Mouse (Mus musculus) heart, embryonic 11.5 days (tissue): ENCODE data around the gene Polr3gl. TPM values are rescaled to one million over a fixed set of nuclear protein-coding genes. Genes with fewer than 3 reads are reported as not detected.

ENCODE experiments used
- ATAC-seq: fragments of 200-750 bp; cut with Nextera tagmentation; replicated peaks from 2 replicates; pipeline ENCODE4 v1.8.0; 2017; ENCODE audit warnings: moderate library complexity; ENCODE audit not compliant: insufficient number of reproducible peaks, low FRiP score, low TSS enrichment
- H3K27ac ChIP-seq: fragments of 300-500 bp; sonication (generic); 2 replicates; pipeline ENCODE4 v1.5.1; 2014; ENCODE audit warnings: mild to moderate bottlenecking, low read depth, low read length
- H3K27me3 ChIP-seq: fragments of 300-500 bp; sonication (generic); 2 replicates; pipeline ENCODE4 v1.6.1; 2014; ENCODE audit warnings: mild to moderate bottlenecking, low read length, mixed read lengths; ENCODE audit not compliant: control insufficient read depth, insufficient read depth
- H3K36me3 ChIP-seq: fragments of 300-500 bp; sonication (generic); 2 replicates; pipeline ENCODE4 v1.6.1; 2014; ENCODE audit warnings: mild to moderate bottlenecking, low read length, moderate library complexity, mixed read lengths; ENCODE audit not compliant: control insufficient read depth, insufficient read depth
- H3K4me1 ChIP-seq: fragments of 300-500 bp; sonication (generic); 2 replicates; pipeline ENCODE4 v1.6.1; 2014; ENCODE audit warnings: low read length; ENCODE audit not compliant: control insufficient read depth, insufficient read depth
- H3K4me2 ChIP-seq: fragments of 300-500 bp; sonication (generic); 2 replicates; pipeline ENCODE4 v1.6.1; 2014; ENCODE audit warnings: mild to moderate bottlenecking, moderate library complexity
- H3K4me3 ChIP-seq: fragments of 300-500 bp; sonication (generic); 2 replicates; pipeline ENCODE4 v1.5.1; 2014; ENCODE audit warnings: low read depth, low read length
- H3K9ac ChIP-seq: fragments of 300-500 bp; sonication (generic); 2 replicates; pipeline ENCODE4 v1.6.1; 2014; ENCODE audit warnings: mild to moderate bottlenecking, low read depth, low read length, moderate library complexity
- H3K9me3 ChIP-seq: fragments of 300-500 bp; sonication (generic); replicated peaks from 2 replicates; pipeline ENCODE4 v1.6.1; 2016; ENCODE audit warnings: low read length; ENCODE audit not compliant: control insufficient read depth
- WGBS: fragments of 180-500 bp; shearing (Covaris S2); extraction: QIAGEN DNeasy Blood & Tissue Kit; methylation state at CpG from one replicate; pipeline ENCODE4 v1.1.7; 2014; ENCODE audit not compliant: insufficient replicate concordance; 5-methylcytosine and 5-hydroxymethylcytosine counted together
- polyA plus RNA-seq: library from polyadenylated mRNA; unstranded; fragments of >200 nt; fragmentation: Nextera tagmentation; extraction: Ambion mirVana; gene quantifications from 2 replicates; pipeline ENCODE4 v1.2.1, GENCODE M21; 2014

Gene Polr3gl
- polyA plus RNA-seq, 1 experiment from 2014 or later: 23.8 TPM

DNA sequence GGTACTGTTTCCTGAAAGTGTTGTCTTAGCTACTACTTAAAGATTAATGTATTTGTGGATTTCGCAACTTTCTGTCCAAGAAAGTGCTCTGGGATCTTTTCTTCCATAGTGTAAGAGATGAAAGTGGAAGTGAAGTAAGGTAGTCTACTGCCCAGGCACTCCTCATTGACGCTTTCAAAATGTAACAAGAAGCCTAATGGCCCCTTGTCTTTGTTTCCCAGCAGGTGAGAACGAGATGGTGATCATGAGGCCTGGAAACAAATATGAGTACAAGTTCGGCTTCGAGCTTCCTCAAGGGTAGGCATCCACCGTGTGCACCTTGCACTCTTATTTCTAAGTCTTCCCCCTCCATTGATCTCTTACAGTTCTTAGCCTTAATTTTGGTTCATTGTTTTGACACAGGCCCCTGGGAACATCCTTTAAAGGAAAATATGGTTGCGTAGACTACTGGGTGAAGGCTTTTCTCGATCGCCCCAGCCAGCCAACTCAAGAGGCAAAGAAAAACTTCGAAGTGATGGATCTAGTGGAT lies 35.2 kb downstream of the Polr3gl start:
- peak overlapping the region; percentile 70 for H3K4me3 ChIP-seq
- H3K27ac ChIP-seq: peak overlapping the region; percentile 94
- peak overlapping the region; percentile 90 for H3K4me2 ChIP-seq
- no peak for ATAC-seq
- H3K27me3 ChIP-seq: no peaks in the 10 kb centered on the region
- H3K36me3 ChIP-seq: peaks cover 18% of the 10 kb centered on the region
- no peaks in the 10 kb centered on the region for H3K9me3 ChIP-seq
- WGBS: 31% methylated on average over 10 of the region's 10 CpGs
- peaks cover 31% of the 10 kb centered on the region for H3K4me1 ChIP-seq
- peak overlapping the region; percentile 86 for H3K9ac ChIP-seq

DNA sequence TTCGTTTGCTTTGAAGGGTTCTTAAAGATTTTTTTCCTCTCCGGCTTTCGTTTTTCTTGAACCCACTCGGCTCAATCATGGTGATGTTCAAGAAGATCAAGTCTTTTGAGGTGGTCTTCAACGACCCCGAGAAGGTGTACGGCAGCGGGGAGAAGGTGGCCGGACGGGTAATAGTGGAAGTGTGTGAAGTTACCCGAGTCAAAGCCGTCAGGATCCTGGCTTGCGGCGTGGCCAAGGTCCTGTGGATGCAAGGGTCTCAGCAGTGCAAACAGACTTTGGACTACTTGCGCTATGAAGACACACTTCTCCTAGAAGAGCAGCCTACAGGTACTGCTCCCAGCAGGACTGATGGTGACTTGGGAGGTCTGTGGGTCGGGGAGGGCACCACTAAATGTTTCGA lies 35.8 kb downstream of the Polr3gl start:
- H3K4me3 ChIP-seq: peak overlapping the region; percentile 70
- peaks cover 31% of the 10 kb centered on the region for H3K4me1 ChIP-seq
- WGBS: 1% methylated on average over 17 of the region's 17 CpGs
- peaks cover 18% of the 10 kb centered on the region for H3K36me3 ChIP-seq
- no peak for ATAC-seq
- H3K4me2 ChIP-seq: peak overlapping the region; percentile 90
- H3K27ac ChIP-seq: peak overlapping the region; percentile 94
- H3K9ac ChIP-seq: peak overlapping the region; percentile 86
- H3K27me3 ChIP-seq: no peaks in the 10 kb centered on the region
- H3K9me3 ChIP-seq: no peaks in the 10 kb centered on the region

DNA sequence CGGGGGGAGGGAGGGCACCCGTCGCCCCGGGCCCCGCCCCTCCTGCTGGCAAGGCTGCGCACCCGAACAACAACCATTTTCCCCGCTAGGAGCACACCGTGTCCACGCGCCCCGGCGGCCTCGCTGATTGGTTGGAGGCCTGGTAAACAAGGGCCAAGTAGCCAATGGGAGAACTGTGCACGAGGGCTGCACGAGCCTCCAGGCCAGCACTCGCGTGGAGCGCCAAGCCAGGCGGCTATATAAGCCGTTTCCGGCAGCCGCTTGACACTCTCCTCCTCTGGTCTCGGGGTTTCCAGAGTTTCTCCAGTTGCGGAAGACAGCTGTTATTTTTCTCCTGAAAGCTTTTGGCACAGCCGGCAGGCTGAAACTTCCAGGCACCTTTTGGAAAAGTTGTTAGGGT lies 36.3 kb downstream of the Polr3gl start, which contains the start of gene Txnip:
TSS of gene Txnip (plus strand) at position 264 of the 400 bp plus-strand sequence.
- Histone ChIP-seq H3K4me1 (peaks cover 31% of the 10 kb centered on the region), H3K4me3 (peak within 1 kb of the TSS; percentile 70), H3K27me3 (no peaks in the 10 kb centered on the region), H3K36me3 (peaks cover 18% of the 10 kb centered on the region), H3K9ac (peak within 1 kb of the TSS; percentile 86), H3K4me2 (peak within 1 kb of the TSS; percentile 90), H3K9me3 (no peaks in the 10 kb centered on the region), H3K27ac (peak within 1 kb of the TSS; percentile 94)
- under 1% methylated on average over 25 of the region's 26 CpGs for WGBS
- peak; percentile 99 for ATAC-seq

DNA sequence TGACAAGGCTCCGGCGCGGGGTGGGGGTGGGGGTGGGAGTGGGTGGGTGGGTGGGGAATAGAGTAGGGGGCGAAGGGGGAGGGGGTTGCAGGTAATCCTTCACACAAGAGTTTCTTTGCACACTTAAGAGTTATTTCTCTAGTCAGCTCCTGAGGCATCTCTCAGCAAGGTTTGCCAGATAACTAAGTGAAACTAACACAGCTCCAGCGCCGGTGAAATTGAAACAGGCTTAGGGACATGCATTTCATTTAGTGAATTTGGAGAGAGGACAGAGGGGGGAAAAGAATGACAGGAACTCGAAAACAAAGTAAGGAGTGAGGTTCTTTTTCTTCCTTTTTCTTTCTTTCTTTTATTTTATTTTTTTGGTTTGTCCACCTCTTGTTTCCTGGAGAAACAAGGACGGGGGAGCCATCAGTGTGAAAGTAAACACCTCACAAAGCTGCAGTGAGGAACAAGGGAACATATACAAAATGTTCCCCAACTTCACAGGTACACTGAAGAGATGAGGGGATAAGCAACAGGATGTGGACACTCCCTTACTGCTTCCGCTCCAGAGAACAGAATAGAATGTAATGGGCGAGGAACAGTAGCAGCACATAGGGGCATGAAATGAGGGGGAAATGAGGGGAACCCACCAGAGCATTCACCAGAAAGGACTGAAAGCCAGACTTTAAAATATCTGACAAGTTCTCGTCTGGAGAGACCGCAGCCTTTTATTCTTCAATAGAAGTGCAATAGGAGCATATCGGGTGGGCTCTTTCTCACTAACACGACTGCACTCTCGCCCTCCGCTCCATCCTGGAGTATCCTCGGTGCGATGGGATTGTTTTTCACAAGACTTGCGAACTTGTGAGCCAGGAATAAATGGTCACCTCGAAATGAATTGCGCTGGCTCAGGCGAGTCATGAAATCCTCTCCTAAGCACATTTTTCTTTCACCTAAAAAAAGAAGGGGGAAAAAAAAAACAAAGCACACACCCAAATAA lies 37.0 kb downstream of the Polr3gl start:
- H3K4me1 ChIP-seq: peaks cover 31% of the 10 kb centered on the region
- H3K4me2 ChIP-seq: peak overlapping the region; percentile 90
- peak overlapping the region; percentile 86 for H3K9ac ChIP-seq
- H3K27me3 ChIP-seq: no peaks in the 10 kb centered on the region
- H3K27ac ChIP-seq: peak overlapping the region; percentile 94
- no peak for ATAC-seq
- 3% methylated on average over 22 of the region's 22 CpGs for WGBS
- H3K9me3 ChIP-seq: no peaks in the 10 kb centered on the region
- peak overlapping the region; percentile 70 for H3K4me3 ChIP-seq
- H3K36me3 ChIP-seq: peaks cover 18% of the 10 kb centered on the region

DNA sequence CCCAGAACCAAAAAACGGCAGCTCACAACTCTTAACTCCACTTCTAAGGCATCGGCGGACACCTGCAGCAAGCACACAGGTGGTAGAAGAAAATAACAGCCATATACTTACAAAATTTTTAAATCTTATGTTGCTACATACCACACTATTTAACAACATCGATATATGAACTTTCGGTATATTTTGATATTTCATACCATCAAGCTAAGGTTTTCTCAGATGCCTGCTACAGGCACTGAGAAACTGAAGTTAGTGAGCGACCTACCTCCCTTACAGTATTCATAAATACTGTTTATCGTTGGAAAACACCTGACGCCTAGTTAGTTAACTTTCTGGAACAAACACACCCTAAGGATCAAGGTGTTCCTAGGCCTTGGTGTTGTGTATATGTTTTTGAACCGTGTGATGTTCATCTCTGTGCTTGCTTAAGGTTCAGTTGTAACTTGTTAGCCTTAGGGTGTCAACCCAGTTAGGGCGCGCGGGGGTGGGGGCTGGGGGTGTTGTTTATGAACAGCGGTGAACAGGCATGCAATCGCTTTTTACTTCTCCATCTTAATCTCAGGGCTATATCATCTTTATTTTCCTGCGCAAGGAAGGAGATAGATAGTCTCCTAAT lies 37.9 kb downstream of the Polr3gl start:
- Histone ChIP-seq H3K27me3 (no peaks in the 10 kb centered on the region), H3K4me2 (peak overlapping the region; percentile 90), H3K9ac (peak overlapping the region; percentile 86; the same call in 1 of the 2 replicates), H3K36me3 (peaks cover 15% of the 10 kb centered on the region), H3K4me1 (peaks cover 31% of the 10 kb centered on the region), H3K9me3 (no peaks in the 10 kb centered on the region), H3K4me3 (peak overlapping the region; percentile 70), H3K27ac (peak overlapping the region; percentile 73)
- ATAC-seq: no peak
- 75% methylated on average over 15 of the region's 15 CpGs for WGBS

DNA sequence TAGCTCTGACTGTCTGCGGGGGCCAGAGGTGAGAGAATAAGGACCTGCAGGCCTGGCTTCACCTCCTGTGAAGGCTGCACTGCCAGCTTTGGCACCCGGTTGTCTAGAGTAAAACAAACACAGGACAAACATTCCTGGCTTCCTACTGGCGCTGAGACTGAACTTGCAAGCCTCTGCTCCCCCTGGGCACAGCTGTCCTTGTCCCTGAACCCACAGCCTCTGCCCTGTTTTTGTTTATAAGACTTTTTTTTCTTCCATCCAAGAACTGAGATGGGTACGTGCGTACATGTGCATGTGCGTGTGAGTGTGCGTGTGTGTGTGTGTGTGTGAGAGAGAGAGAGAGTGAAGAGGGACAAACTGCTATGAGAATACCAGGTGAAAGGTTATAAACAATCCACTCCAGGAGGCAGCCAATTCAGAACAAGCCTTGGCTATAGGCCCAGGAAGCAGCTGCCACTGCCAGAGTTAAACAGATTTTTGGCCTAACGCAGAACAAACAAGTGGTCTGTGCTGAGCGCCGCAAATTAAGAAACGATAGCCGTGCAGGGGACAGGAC lies 38.9 kb downstream of the Polr3gl start:
- peak overlapping the region; percentile 73 for H3K27ac ChIP-seq
- ATAC-seq: no peak
- 0 out of 2 replicates have a peak overlapping the region, but pooled peaks have one; percentile 39 for H3K9ac ChIP-seq
- H3K4me2 ChIP-seq: no peak overlapping the region; the same call in 1 of the 2 replicates
- no peak overlapping the region for H3K4me3 ChIP-seq
- WGBS: 55% methylated on average over 12 of the region's 12 CpGs
- H3K9me3 ChIP-seq: no peaks in the 10 kb centered on the region
- no peaks in the 10 kb centered on the region for H3K27me3 ChIP-seq
- peaks cover 21% of the 10 kb centered on the region for H3K4me1 ChIP-seq
- 0 out of 2 replicates have a peak, but pooled peaks cover 6% of the 10 kb centered on the region for H3K36me3 ChIP-seq

DNA sequence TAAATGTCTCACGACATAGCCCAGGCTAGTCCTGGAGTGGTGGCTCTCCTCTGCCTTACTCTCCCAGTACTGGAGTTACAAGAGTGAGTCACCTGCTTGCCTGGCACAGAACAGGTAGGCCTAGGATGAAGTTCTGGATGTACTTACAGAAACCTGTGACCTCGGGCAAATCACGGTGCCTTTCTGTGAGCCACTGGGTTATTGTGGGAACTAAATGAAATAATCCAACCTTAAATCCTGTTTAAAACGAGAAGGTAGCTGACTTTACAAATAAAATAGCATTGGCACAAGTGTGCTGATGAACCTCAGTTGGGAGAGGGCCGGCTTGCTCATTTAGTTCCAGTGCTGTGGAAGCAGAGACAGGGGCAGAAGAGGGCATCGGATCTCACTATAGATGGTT lies 39.7 kb downstream of the Polr3gl start:
- Histone ChIP-seq H3K4me2 (no peak overlapping the region), H3K9me3 (no peaks in the 10 kb centered on the region), H3K27ac (no peak overlapping the region), H3K27me3 (no peaks in the 10 kb centered on the region), H3K4me3 (no peak overlapping the region), H3K4me1 (peaks cover 14% of the 10 kb centered on the region), H3K9ac (no peak overlapping the region), H3K36me3 (no peaks in the 10 kb centered on the region)
- WGBS: 78% methylated on average over 6 of the region's 6 CpGs
- ATAC-seq: no peak

DNA sequence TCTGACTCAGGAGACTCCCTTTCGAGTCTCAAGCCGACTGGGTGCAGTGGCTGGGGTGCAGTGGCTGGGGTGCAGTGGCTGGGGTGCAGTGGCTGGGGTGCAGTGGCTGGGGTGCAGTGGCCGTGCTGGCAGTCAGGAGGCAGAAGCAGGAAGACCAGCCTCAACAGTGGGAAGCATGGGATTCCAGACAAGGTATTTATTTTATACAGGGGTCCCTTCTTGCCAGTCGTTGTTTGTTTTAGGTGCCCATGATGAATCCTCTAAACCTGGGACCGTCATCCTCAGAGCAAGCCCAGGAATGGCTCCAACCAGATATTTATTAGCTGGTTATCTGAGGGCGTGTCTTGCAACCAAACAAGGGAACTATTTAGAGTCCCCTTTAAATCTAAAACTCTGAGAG lies 40.4 kb downstream of the Polr3gl start:
- H3K9me3 ChIP-seq: no peaks in the 10 kb centered on the region
- 72% methylated on average over 6 of the region's 6 CpGs for WGBS
- no peak overlapping the region for H3K4me3 ChIP-seq
- H3K4me2 ChIP-seq: no peak overlapping the region
- no peak overlapping the region for H3K9ac ChIP-seq
- no peak for ATAC-seq
- H3K27ac ChIP-seq: no peak overlapping the region
- H3K4me1 ChIP-seq: peaks cover 14% of the 10 kb centered on the region
- no peaks in the 10 kb centered on the region for H3K27me3 ChIP-seq
- no peaks in the 10 kb centered on the region for H3K36me3 ChIP-seq
